Mouse (Mus musculus): Measurements from ENCODE around the gene Mri1.

- no peak for TF ChIP-seq CTCF (IDR thresholded peaks at IDR 0.05; ENCODE audit: low read depth, low read length)
- TF ChIP-seq POLR2A (IDR thresholded peaks at IDR 0.05; ENCODE audit: insufficient read depth, low read length): no peak
- no peak for TF ChIP-seq EP300 (IDR thresholded peaks at IDR 0.05; ENCODE audit: insufficient read depth, low read depth, low read length)
Measured at GRCm38 (mm10) chr8:84233055-84233454, 24.1 kb downstream of the Mri1 start.
